Mouse (Mus musculus) ovary, postnatal 10 days (tissue): Measurements from ENCODE around the gene Tlr7.
A peak's percentile ranks its signal among the peaks of the same experiment; 100 is the strongest.

Experiments used
- DNase-seq: peaks from one replicate; pipeline ENCODE4 v3.0.0; 2022; ENCODE audit warnings: low spot score

Gene Tlr7

GRCm38 (mm10) chrX:167276953-167277352 lies 53.4 kb downstream of the Tlr7 start:
- DNase-seq = peak; percentile 22

- no peak for DNase-seq
Measured at GRCm38 (mm10) chrX:167276551-167276950, 53.8 kb downstream of the Tlr7 start.

GRCm38 (mm10) chrX:167264086-167264485 lies 66.3 kb downstream of the Tlr7 start, which contains the start of gene Tlr8:
Gene Tlr8 (minus strand): TSS chrX:167264329.
- no peak for DNase-seq

- DNase-seq = no peak
Measured at GRCm38 (mm10) chrX:167263530-167263929, 66.8 kb downstream of the Tlr7 start.
